Mouse (Mus musculus): ENCODE results near the gene Bach1.

- TF ChIP-seq CTCF (IDR thresholded peaks at IDR 0.05) (no peak), POLR2A (IDR thresholded peaks at IDR 0.05; ENCODE audit: insufficient read depth, low read depth, low read length) (no peak), EP300 (IDR thresholded peaks at IDR 0.05; ENCODE audit: insufficient read depth, low read depth, low read length) (no peak)
Observed at GRCm38 (mm10) chr16:87758016-87758415, 59.3 kb downstream of the Bach1 start.
